Mouse (Mus musculus) left cerebral cortex, adult 2 months (tissue): ENCODE data around the gene Olfr1396. TPM values are rescaled to one million over a fixed set of nuclear protein-coding genes. Genes with fewer than 3 reads are reported as not detected.
A peak's percentile ranks its signal among the peaks of the same experiment; 100 is the strongest.

ENCODE experiments used
- DNase-seq, 2 experiments: peaks; one replicate each; pipeline ENCODE4 v3.0.0; 2021 to 2022; ENCODE audit warnings: low spot score in 2 of 2, mixed read lengths in 1 of 2; ENCODE audit errors: extremely low spot score in 1 of 2
- H3K27ac ChIP-seq: fragments of 200-600 bp; 2 replicates; pipeline ENCODE4 v1.8.1; 2022
- H3K4me3 ChIP-seq: fragments of 200-600 bp; 2 replicates; pipeline ENCODE4 v1.8.1; 2022
- CTCF ChIP-seq: fragments of 200-600 bp; IDR thresholded peaks from 2 replicates; pipeline ENCODE4 v1.8.1; 2022; ENCODE audit warnings: antibody characterized with exemption, mild to moderate bottlenecking, moderate library complexity
- intact Hi-C: fragments of 180-260 bp; cut with DNase I; formaldehyde crosslinking; loops from one replicate; pipeline ENCODE4 v1.15.1; 2025
- total RNA-seq, 2 experiments: library from RNA; stranded (reverse); gene quantifications; 2 replicates each; pipeline ENCODE4 v1.2.3; 2021

Gene Olfr1396
- total RNA-seq, 2 experiments from 2014 or later, result not detected

- no peak; the same call in 1 of the 2 replicates for TF ChIP-seq CTCF
- H3K27ac ChIP-seq, result no peak overlapping the region
- no peak overlapping the region for H3K4me3 ChIP-seq
- no peak for DNase-seq
- intact Hi-C loops, result loop anchor here (10.0 kb wide), 1 partner anchor 449 kb away; the partner anchor contains the start of gene Olfr1380
These were observed 8.9 kb downstream of the Olfr1396 start for GRCm38 (mm10) chr11:49105752-49106151.

GRCm38 (mm10) chr11:49103047-49103693, 11.5 kb downstream of the Olfr1396 start:
- DNase-seq, result peak; percentile 81 to 88
- intact Hi-C loops, result loop anchor here (1.0 to 10.0 kb wide), 4 partner anchors 169 to 452 kb away; partner anchors contain the start of gene Olfr1380
- Histone ChIP-seq H3K27ac (no peak overlapping the region), H3K4me3 (no peak overlapping the region)
- TF ChIP-seq CTCF, result peak; percentile 84

DNA sequence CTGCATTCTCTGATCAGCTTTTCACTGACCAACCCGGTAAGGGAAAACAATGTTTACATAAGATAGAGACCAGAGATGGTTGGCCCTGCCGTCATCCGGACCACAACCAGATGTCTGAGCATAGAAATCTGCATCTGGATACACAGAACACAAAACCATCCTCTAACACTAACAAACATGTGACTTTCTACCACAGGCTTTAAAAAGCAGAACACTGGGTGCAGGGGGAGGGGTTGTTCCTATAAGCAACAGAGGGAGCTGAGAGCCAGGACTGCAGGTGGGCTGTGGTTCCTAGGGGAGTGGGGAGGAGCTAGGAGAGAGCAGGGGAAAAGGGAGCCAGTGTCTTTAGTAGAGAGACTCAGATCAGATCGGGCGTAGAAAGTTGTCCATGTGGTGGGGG, 13.2 kb downstream of the Olfr1396 start:
- no peak for DNase-seq
- Histone ChIP-seq H3K27ac (no peak overlapping the region), H3K4me3 (no peak overlapping the region)
- intact Hi-C loops, result loop anchor here (5.0 to 10.0 kb wide), 2 partner anchors 171 to 453 kb away; partner anchors contain the start of gene Olfr1380
- TF ChIP-seq CTCF, result no peak

GRCm38 (mm10) chr11:49100409-49100808, 14.3 kb downstream of the Olfr1396 start:
- intact Hi-C loops, result loop anchor here (5.0 to 10.0 kb wide), 2 partner anchors 172 to 454 kb away; partner anchors contain the start of gene Olfr1380

DNA sequence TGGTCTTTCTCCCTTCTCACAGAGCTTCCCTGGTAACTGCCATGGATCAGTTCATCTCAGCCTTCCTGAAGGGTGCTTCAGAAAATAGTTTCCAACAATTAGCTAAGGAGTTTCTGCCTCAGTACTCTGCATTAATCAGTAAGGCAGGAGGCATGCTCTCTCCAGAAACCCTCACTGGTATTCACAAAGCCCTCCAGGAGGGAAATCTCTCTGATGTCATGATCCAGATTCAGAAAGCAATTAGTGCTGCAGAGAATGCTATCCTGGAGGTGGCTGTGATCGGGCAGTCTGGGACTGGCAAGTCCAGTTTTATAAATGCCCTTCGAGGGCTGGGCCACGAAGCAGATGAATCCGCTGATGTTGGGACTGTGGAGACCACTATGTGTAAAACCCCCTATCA, 19.3 kb downstream of the Olfr1396 start:
- intact Hi-C loops, result no loop called here
- H3K27ac ChIP-seq, result no peak overlapping the region
- H3K4me3 ChIP-seq, result no peak overlapping the region
- DNase-seq, result no peak
- TF ChIP-seq CTCF, result no peak

More at GRCm38 (mm10) chr11:49100409-49100808, 14.3 kb downstream of the Olfr1396 start:
- DNase-seq, result no peak
- TF ChIP-seq CTCF, result no peak
- Histone ChIP-seq H3K4me3 (no peak overlapping the region), H3K27ac (no peak overlapping the region)

- Histone ChIP-seq H3K27ac (no peak overlapping the region), H3K4me3 (no peak overlapping the region)
- intact Hi-C loops, result no loop called here
- no peak for DNase-seq
- TF ChIP-seq CTCF, result no peak
These were observed 20.6 kb downstream of the Olfr1396 start for GRCm38 (mm10) chr11:49093861-49094660.

- H3K4me3 ChIP-seq, result no peak overlapping the region
- no peak overlapping the region for H3K27ac ChIP-seq
- TF ChIP-seq CTCF, result no peak
- intact Hi-C loops, result no loop called here
- no peak for DNase-seq
These were observed 21.9 kb downstream of the Olfr1396 start for GRCm38 (mm10) chr11:49092786-49093185.

DNA sequence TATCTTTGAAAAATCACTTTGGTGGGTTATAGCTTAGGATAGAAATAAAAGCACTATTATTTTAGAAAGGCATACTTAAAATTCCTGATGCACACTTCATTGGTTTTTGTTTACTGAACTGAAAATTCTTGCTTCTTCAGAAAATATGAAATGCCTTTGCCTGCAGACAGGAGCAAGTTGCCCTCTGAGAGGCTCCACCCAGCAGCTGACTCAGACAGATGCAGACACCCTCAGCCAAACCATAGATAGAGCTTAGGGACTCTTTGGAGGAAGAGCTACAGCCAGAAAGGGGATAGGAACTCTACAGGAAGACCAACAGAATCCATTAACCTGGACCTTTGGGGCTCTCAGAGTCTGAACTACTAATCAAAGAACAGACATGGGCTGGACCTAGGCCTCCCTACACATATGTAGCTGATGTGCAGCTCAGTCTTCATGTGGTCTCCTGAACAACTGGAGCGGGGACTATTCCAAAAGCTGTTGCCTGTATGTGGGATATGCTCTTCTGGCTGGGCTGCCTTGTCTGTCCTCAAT, 22.6 kb downstream of the Olfr1396 start:
- no peak for DNase-seq
- TF ChIP-seq CTCF, result no peak
- Histone ChIP-seq H3K4me3 (no peak overlapping the region), H3K27ac (no peak overlapping the region)
- intact Hi-C loops, result no loop called here

DNA sequence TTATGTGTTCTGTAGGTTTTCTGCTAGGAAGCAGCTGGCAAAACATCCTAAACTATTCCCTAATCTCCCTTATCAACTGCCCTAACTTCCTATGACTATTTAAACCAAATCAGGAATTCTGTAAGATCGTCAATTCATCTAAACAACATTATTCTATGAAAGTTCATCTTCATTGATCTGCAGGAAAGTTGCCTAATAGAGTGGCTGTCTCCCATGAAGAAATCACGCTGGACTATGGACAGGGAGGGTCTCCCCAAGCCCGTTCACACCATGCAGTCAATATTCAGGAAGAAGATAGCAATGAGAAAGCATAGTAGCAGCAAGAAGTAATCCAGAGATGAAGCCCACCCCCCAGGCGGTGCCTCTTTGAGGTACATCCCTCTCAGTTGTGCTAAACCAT, 23.5 kb downstream of the Olfr1396 start:
- DNase-seq, result no peak
- no peak for TF ChIP-seq CTCF

GRCm38 (mm10) chr11:49090551-49090950, 24.1 kb downstream of the Olfr1396 start:
- no peak for TF ChIP-seq CTCF
- intact Hi-C loops, result no loop called here
- Histone ChIP-seq H3K4me3 (no peak overlapping the region), H3K27ac (no peak overlapping the region)
- DNase-seq, result no peak

More for the DNA sequence above, 23.5 kb downstream of the Olfr1396 start:
- Histone ChIP-seq H3K27ac (no peak overlapping the region), H3K4me3 (no peak overlapping the region)
- intact Hi-C loops, result no loop called here

DNA sequence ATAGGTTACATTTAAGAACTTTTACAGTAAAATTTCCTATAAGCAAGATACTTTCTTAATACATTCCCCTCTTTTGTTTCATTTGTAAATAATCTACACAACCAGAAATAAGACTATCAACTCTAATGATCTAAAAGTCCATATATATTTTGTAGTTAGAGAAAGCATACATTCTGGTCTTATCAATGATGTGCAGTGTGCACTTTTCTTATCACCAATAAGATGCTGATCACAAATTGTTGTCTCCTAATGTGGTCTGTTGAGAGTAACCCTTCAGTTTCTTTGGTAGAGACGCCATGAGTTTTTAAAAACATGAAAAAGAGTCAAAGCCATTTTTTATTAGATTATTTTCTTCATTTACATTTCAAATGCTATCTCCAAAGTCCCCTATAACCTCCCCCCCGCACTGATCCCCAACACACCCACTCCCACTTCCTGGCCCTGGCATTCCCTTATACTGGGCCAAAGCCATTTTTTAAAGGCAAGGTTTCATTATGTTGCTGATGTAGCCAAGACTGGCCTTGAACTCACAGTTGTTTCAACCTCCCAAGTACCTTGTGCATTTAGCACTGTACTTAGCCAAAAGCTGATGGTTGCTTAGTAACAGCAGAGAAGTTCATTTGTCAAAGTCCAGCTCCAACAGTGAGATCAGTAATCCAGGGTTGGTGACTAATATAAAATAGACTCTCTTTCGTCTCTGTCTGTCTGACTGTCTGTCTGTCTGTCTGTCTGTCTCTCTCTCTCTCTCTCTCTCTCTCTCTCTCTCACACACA, 24.8 kb downstream of the Olfr1396 start:
- TF ChIP-seq CTCF, result no peak
- intact Hi-C loops, result no loop called here
- no peak for DNase-seq

More for the DNA sequence above, 24.8 kb downstream of the Olfr1396 start:
- Histone ChIP-seq H3K4me3 (no peak overlapping the region), H3K27ac (no peak overlapping the region)
